Mouse (Mus musculus) ES-Bruce4 (cell line): ENCODE measurements around the gene Zfp362. TPM values are rescaled to one million over a fixed set of nuclear protein-coding genes. Genes with fewer than 3 reads are reported as not detected.

Source experiments
- H3K27ac ChIP-seq: 2 replicates; pipeline ENCODE4 v1.5.1; 2012; ENCODE audit warnings: low read length, inconsistent platforms; ENCODE audit not compliant: insufficient read depth
- H3K27me3 ChIP-seq: 2 replicates; pipeline ENCODE4 v1.6.1; 2012; ENCODE audit warnings: mild to moderate bottlenecking, low read length, inconsistent platforms; ENCODE audit not compliant: control insufficient read depth, poor library complexity, insufficient read depth, severe bottlenecking
- H3K36me3 ChIP-seq: 2 replicates; pipeline ENCODE4 v1.6.1; 2012; ENCODE audit warnings: inconsistent platforms, mild to moderate bottlenecking, low read length, moderate library complexity; ENCODE audit not compliant: control insufficient read depth, poor library complexity, insufficient read depth, severe bottlenecking
- H3K4me1 ChIP-seq: one replicate; pipeline ENCODE4 v1.8.1; 2011; ENCODE audit warnings: low read length; ENCODE audit not compliant: control insufficient read depth, insufficient read depth
- H3K4me3 ChIP-seq: 2 replicates; pipeline ENCODE4 v1.5.1; 2011; ENCODE audit warnings: low read depth, mild to moderate bottlenecking, low read length
- H3K9ac ChIP-seq: 2 replicates; pipeline ENCODE4 v1.6.1; 2012; ENCODE audit warnings: low read depth, mild to moderate bottlenecking, inconsistent platforms; ENCODE audit not compliant: poor library complexity, severe bottlenecking
- H3K9me3 ChIP-seq: replicated peaks from 2 replicates; pipeline ENCODE4 v1.6.1; 2012; ENCODE audit warnings: mild to moderate bottlenecking, low read length, inconsistent platforms; ENCODE audit not compliant: control insufficient read depth, poor library complexity, insufficient read depth, severe bottlenecking
- CTCF ChIP-seq: IDR thresholded peaks from one replicate; pipeline ENCODE4 v1.8.1; 2011; ENCODE audit warnings: low read depth, low read length
- EP300 ChIP-seq: IDR thresholded peaks from 2 replicates; pipeline ENCODE4 v1.6.1; 2011; ENCODE audit warnings: low read depth, low read length; ENCODE audit not compliant: insufficient read depth
- POLR2A ChIP-seq: IDR thresholded peaks from one replicate; pipeline ENCODE4 v1.8.1; 2011; ENCODE audit warnings: low read length; ENCODE audit not compliant: insufficient read depth
- polyA plus RNA-seq: library from polyadenylated mRNA; stranded (reverse); fragments of >200 nt; gene quantifications from 2 replicates; pipeline ENCODE4 v1.2.4, GENCODE M21; 2011; ENCODE audit warnings: low read depth; ENCODE audit not compliant: missing spikeins, insufficient read depth, insufficient read length

Gene Zfp362
- polyA plus RNA-seq, 1 experiment, result 11.6 TPM

GRCm38 (mm10) chr4:128727019-128727720 lies 78.7 kb downstream of the Zfp362 start:
- Histone ChIP-seq H3K9ac (peak overlapping the region; percentile 94), H3K4me1 (no peaks in the 10 kb centered on the region), H3K27me3 (no peaks in the 10 kb centered on the region), H3K27ac (no peak overlapping the region), H3K4me3 (peak overlapping the region; percentile 91), H3K9me3 (no peaks in the 10 kb centered on the region), H3K36me3 (no peaks in the 10 kb centered on the region)
- TF ChIP-seq EP300 (no peak), CTCF (no peak), POLR2A (no peak)

GRCm38 (mm10) chr4:128724059-128724458 lies 81.8 kb downstream of the Zfp362 start:
- Histone ChIP-seq H3K4me1 (no peaks in the 10 kb centered on the region), H3K27me3 (no peaks in the 10 kb centered on the region), H3K9ac (no peak overlapping the region), H3K9me3 (no peaks in the 10 kb centered on the region), H3K36me3 (no peaks in the 10 kb centered on the region), H3K4me3 (no peak overlapping the region), H3K27ac (no peak overlapping the region)
- no peak for TF ChIP-seq EP300
- TF ChIP-seq POLR2A, result no peak

GRCm38 (mm10) chr4:128723431-128723830 lies 82.4 kb downstream of the Zfp362 start:
- no peaks in the 10 kb centered on the region for H3K9me3 ChIP-seq
- H3K4me1 ChIP-seq, result no peaks in the 10 kb centered on the region
- TF ChIP-seq EP300 (no peak), CTCF (no peak), POLR2A (no peak)
- H3K9ac ChIP-seq, result no peak overlapping the region
- no peaks in the 10 kb centered on the region for H3K27me3 ChIP-seq
- no peaks in the 10 kb centered on the region for H3K36me3 ChIP-seq
- H3K27ac ChIP-seq, result no peak overlapping the region
- H3K4me3 ChIP-seq, result no peak overlapping the region

Other genes with a start within 250 kb of the Zfp362 start
- 6.1 and 6.5 TPM in 2 replicates for gene Zscan20, start 195.9 kb downstream of the Zfp362 start, polyA plus RNA-seq
- not detected in 2 replicates for gene Tlr12, start 187.4 kb downstream of the Zfp362 start, polyA plus RNA-seq
- 38.4 and 39.3 TPM in 2 replicates for gene Phc2, start 151.3 kb downstream of the Zfp362 start, polyA plus RNA-seq
- gene A3galt2, start 50.7 kb downstream of the Zfp362 start, polyA plus RNA-seq, result not detected in 2 replicates
- gene Trim62, start 77.5 kb upstream of the Zfp362 start, polyA plus RNA-seq, result 1.9 and 2.8 TPM in 2 replicates
- 31.9 and 32.9 TPM in 2 replicates for gene Azin2, start 156.4 kb upstream of the Zfp362 start, polyA plus RNA-seq
- gene Ak2, start 185.9 kb upstream of the Zfp362 start, polyA plus RNA-seq, result 204 and 208 TPM in 2 replicates